Mouse (Mus musculus) layer of hippocampus, adult 2 months (tissue): ENCODE measurements around the gene Atp5e. TPM values are rescaled to one million over a fixed set of nuclear protein-coding genes. Genes with fewer than 3 reads are reported as not detected.

Experiments used
- DNase-seq, 2 experiments: peaks; one replicate each; pipeline ENCODE4 v3.0.0; 2022; ENCODE audit warnings: low spot score in 2 of 2
- H3K27ac ChIP-seq: fragments of 200-600 bp; 2 replicates; pipeline ENCODE4 v1.8.1; 2022
- H3K4me3 ChIP-seq: fragments of 200-600 bp; 2 replicates; pipeline ENCODE4 v1.8.1; 2022; ENCODE audit warnings: mild to moderate bottlenecking
- CTCF ChIP-seq: fragments of 200-600 bp; conservative IDR thresholded peaks from 2 replicates; pipeline ENCODE4 v1.8.1; 2022; ENCODE audit warnings: antibody characterized with exemption, mild to moderate bottlenecking, moderate library complexity
- total RNA-seq, 2 experiments: library from RNA; stranded (reverse); gene quantifications; 2 replicates each; pipeline ENCODE4 v1.2.3; 2021

The Atp5e gene
- total RNA-seq, 2 experiments from 2014 or later, result 271 to 305 TPM

- no peak for TF ChIP-seq CTCF
- Histone ChIP-seq H3K27ac (no peak overlapping the region), H3K4me3 (no peak overlapping the region)
- DNase-seq, result no peak
These were observed 37.0 kb downstream of the Atp5e start for GRCm38 (mm10) chr2:174426856-174427255.

GRCm38 (mm10) chr2:174424301-174425085 lies 39.4 kb downstream of the Atp5e start:
- no peak overlapping the region for H3K4me3 ChIP-seq
- no peak for TF ChIP-seq CTCF
- H3K27ac ChIP-seq, result no peak overlapping the region
- no peak for DNase-seq

- H3K27ac ChIP-seq, result no peak overlapping the region
- no peak for DNase-seq
- no peak overlapping the region for H3K4me3 ChIP-seq
- TF ChIP-seq CTCF, result no peak
These were observed 42.8 kb downstream of the Atp5e start for GRCm38 (mm10) chr2:174421107-174421506.

GRCm38 (mm10) chr2:174415731-174416310 lies 48.1 kb downstream of the Atp5e start, which contains the start of gene Nelfcd:
Nelfcd (plus strand) TSS chr2:174415804.
- peak within 1 kb of the TSS; percentile 63 for H3K4me3 ChIP-seq
- H3K27ac ChIP-seq, result peak within 1 kb of the TSS; percentile 81
- DNase-seq, result peak; percentile 92 to 94
- no peak for TF ChIP-seq CTCF

GRCm38 (mm10) chr2:174415001-174415730 lies 48.7 kb downstream of the Atp5e start:
- DNase-seq, result no peak
- TF ChIP-seq CTCF, result no peak
- H3K27ac ChIP-seq, result no peak overlapping the region; the same call in 1 of the 2 replicates

GRCm38 (mm10) chr2:174413127-174413526 lies 50.8 kb downstream of the Atp5e start:
- TF ChIP-seq CTCF, result no peak
- Histone ChIP-seq H3K4me3 (no peak overlapping the region), H3K27ac (no peak overlapping the region)
- DNase-seq, result no peak

More at GRCm38 (mm10) chr2:174415001-174415730, 48.7 kb downstream of the Atp5e start:
- peak overlapping the region; percentile 63 for H3K4me3 ChIP-seq

Other genes with a start within 250 kb of the Atp5e start
- 1,000 to 10,000 TPM; 1,674 to 1,781 TPM for gene Gnas, start 179.8 kb downstream of the Atp5e start, total RNA-seq
- 1 to 10 TPM; 2.0 to 3.5 TPM for gene Gm20721, start 117.4 kb downstream of the Atp5e start, total RNA-seq
- gene Nelfcd, start 48.3 kb downstream of the Atp5e start, total RNA-seq, result 10 to 100 TPM; 45.2 to 55.6 TPM
- 10 to 100 TPM; 28.1 to 32.5 TPM for gene Ctsz, start 25.1 kb downstream of the Atp5e start, total RNA-seq
- gene Tubb1, start 13.4 kb downstream of the Atp5e start, total RNA-seq, result not detected
- gene Prelid3b, start 9.0 kb upstream of the Atp5e start, total RNA-seq, result 10 to 100 TPM; 39.9 to 43.5 TPM
- gene Zfp831, start 179.4 kb upstream of the Atp5e start, total RNA-seq, result 10 to 100 TPM; 23.0 to 23.1 TPM